Mouse (Mus musculus) cerebellum, adult (tissue): ENCODE measurements around the gene Fars2.
"Not testable (repeated sequence)": the region's sequence is repeated elsewhere in the genome, so short reads cannot be mapped to it uniquely, and the experiment has no call there.

Experiments used
- ATAC-seq: cut with Nextera tagmentation; 2 replicates; pipeline ENCODE4 v1.9.2; 2017; ENCODE audit warnings: mild to moderate bottlenecking, moderate library complexity, mixed read lengths; ENCODE audit not compliant: insufficient number of reproducible peaks, low FRiP score, low TSS enrichment

Fars2 gene

DNA sequence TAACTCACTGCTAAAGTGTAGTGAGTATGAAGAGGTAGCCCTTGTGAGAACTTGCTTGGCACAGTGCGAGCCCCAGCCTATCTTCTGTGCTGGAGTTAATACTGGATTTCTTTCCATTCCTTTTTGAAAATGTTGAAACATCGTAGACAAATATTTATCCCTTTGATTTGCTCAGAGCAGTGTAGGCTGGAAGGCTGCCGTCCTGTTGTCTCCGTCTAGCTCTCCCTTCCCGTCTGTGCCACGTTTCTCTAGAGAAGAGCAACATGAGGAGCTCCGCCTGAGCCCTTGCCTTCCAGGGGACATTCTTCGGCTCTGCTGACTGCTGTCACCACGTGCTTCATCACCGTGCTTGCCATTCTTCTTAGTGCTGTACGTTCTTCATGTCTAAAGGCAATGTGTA, 234.3 kb downstream of the Fars2 start:
- ATAC-seq, result no peak

DNA sequence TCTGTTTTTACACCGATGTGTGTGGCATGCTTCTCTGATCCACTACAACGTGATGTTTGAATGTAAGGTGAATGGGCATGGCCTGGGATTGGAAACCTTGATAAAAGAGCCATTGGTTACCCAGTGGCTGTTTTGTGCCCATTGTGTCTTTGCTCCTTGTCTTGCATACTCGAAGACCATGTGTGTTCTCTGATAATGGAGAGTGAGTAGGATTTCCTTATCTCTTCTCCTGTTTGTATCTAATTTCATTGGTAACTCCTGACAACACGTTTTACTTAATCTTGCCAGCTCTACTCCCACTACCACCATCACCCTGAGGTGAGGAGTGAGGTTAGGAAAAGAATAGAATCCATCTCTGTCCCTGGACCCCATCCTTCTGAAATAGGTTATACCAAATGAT, 240.3 kb downstream of the Fars2 start:
- no peak for ATAC-seq

DNA sequence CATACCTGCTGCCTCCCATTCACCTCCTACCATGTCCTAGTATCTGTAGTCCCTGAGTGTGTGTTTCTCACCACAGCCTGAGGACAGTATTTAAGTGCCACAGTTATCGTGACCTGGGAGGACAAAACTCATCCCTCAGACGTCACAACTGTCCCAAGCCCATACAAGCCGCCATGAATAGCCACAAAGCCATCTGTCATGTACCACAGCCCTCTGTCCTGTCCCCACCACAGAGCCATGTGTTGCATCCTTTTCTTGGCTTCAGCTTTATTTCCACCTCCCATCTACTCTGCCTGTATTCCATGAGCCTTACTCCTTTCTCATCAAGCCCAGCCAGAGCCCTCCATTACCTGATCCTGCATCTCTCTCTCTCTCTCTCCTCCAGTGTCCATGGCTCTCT, 244.2 kb downstream of the Fars2 start:
- ATAC-seq, result no peak

DNA sequence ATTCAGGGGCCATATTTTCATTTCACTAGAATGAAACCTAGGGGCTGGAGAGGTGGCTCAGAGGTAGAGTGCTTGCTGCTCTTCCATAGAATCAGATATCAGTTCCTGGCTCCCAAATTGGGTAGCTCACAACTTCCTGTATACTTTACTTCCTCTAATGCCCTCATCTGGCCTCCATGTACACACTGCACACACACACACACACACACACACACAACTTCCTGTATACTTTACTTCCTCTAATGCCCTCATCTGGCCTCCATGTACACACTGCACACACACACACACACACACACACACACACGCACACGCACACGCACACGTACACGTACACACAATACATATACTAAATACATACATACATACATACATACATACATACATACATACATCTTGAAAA, 248.5 kb downstream of the Fars2 start:
- ATAC-seq, result not testable (repeated sequence)

DNA sequence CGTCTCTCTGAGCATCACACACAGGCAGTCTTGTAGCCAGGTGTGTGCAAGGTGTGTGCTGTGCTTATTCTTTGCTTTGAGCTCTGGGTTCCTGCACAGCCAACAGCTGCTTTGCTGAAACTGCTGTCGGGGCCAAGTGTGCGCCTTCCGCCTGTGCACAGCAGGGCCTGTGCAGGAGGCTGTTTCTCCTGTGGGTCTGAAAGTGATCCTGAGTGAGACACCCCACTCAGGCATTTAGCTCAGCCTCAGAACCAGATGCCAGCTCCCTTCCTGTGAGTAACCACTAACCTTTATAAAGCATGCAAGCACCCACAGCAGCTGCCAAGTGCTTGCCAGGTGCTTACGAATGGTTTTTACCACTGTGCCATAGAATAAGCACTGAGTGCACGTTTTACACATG, 249.1 kb downstream of the Fars2 start:
- no peak for ATAC-seq

DNA sequence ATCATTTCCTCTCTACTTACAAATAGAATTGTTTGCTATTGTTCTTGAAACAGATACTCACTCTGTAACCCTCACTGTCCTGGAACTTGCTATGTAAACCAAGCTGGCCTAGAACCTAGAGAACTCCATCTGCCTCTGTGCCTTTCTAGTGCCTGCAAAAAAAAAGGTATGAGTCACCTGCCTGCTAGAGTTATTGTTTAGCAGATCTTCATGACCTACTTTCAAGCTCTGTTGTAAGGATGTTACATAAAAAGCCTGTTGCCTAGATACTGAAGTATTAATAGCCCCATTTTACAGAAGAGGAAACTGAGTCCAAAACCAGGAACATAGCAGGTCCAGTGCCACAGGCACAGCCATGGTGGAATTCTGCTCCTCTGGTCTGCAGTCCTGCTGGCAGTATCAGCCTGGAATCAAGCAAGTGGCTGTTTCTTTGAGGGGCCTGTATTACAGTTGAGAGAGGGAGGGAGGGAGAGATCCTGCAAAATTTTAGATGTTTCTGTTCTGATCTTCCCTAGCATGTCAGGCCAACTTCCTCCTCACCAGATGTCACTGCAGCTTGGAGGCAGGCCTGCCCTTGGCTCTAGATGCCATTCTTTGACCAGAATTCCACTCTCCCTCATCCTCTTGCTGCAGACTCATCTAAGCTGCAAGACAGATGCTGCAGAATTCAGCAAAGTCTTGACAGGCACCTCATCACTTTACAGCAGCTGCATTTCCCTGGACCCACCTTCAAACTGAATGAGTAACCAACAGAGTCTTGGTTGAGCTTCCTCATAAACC, 250.7 kb downstream of the Fars2 start:
- peak; percentile 27; the same call in 1 of the 2 replicates for ATAC-seq

DNA sequence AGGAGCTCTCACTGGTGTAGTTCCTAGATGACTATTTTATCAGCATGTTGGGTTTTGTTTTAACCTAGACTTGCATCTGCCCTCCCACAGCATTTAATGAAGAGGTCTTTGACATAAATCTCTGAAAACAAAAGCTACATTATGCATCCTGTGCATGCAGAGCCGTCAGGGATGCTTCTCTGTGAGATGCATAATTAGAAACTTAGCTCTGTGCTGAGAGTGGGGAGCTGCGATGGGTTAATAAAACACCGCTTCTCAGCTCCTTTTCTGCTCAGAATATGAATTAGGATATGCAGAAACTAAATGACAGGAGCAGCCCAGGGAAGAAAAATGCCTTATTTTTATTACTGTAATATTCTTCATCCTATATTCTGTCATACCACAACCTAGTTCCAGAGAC, 251.6 kb downstream of the Fars2 start:
- no peak for ATAC-seq

DNA sequence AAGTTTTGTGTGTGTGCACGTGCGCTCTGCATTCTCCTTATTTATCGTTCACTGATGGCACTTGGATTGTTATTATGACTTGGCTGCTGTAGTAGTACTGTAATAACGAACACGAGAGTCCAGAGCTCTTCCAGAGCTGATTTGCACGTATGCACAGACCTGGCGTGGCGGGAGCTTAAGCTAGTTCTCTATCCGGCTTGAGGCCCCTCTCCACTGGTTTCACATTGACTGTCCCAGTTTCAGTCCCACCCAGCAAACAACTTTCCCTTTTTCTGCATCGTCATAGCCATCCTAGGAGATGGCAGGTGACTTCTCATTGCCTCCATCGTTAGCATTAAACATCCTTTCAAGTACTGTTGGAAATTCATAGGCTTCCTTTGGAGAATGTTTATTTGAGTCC, 252.2 kb downstream of the Fars2 start:
- ATAC-seq, result no peak

DNA sequence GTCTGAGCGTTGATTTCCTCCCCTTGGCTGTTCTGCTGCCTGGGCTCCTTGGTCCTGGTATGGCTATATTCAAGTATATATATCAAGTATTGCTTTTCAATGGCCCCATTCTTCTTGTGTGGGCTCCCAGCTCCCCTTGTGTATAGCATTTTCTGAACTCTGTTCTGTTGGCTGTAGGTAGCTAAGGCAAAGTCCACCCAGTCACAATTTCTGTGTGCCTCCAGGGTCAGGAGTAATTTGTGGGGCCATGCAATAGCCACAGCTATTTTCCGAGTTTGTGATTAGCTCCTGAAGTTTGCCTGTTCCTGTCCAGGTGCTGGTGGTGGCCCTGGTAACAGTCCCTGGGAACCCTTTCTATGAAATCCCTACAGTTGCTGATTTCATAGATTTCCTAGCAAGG, 266.0 kb downstream of the Fars2 start:
- no peak for ATAC-seq

DNA sequence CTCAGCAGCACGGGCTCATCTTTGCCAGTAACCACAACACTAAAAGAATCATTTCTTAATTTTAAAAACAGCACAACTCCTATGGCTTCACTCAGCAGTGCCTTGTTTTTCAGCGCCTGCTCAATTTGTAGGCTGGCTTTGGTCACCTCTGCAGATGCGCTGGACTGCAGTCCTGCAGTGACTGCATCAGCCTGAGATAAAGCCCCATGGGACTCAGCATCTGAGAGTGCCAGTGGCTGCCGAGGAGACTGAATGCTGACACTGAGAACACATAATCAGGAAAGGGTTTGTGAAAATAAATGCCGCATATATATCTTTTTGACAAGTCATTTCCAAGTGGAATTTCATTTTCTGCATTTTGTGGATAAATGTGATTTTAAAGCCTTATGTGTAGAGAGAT, 268.9 kb downstream of the Fars2 start:
- no peak for ATAC-seq

DNA sequence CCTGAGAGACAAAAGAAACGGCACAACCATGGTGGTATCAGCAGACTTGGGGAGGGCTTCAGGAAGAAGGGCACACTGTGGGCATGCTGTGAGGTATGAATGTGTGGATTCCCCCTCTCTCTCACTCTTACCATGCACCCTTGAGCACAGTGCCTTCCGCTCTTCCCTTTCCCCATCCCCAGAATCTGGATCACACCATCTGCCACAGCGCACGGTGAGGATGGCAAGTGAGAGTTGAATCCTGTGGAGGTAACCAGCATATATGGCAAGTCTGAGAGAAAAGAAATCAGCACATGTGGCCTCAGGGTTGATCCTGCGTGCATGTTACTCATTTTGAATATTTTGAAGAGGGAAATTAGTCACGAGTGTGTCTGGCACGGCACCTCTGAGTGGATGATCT, 274.7 kb downstream of the Fars2 start:
- no peak for ATAC-seq

DNA sequence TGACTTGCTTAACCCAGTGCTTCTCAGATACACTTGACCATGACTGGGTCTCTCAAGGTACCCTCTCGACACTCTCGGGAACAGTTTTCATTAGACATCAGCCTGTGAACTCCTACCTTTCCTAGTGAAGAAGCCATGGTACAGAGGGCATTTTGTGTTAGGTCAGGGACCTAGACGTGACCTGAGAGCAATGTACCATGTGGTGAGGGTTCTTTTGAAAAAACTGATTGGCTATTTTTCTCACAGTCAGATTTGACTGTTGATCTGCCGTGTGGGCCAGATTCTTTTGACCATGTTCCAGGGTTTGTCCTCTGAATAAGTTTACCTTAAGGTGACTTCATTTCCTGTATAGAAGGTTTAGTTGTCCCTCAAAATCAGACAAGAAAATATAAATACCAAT, 275.5 kb downstream of the Fars2 start:
- ATAC-seq, result no peak

DNA sequence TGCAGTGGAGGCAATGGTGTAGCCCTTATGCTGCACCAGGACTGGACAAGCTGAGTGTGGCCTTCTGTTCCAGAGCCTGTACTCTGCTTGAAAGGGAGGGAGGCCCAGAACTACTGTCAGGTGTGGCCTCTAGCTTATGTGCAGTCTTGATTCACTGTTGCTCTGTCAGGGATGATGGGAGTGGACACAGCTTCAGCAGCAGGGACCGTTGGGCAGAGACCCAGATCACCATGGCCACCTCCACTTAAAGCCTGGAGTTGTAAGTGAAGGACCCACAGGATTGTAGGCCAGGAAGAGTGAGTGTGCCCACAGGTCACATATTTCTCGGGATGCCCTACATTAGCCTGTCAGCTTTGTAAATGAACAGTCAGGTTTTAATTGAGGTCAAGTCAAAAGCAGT, 283.8 kb downstream of the Fars2 start:
- no peak for ATAC-seq

DNA sequence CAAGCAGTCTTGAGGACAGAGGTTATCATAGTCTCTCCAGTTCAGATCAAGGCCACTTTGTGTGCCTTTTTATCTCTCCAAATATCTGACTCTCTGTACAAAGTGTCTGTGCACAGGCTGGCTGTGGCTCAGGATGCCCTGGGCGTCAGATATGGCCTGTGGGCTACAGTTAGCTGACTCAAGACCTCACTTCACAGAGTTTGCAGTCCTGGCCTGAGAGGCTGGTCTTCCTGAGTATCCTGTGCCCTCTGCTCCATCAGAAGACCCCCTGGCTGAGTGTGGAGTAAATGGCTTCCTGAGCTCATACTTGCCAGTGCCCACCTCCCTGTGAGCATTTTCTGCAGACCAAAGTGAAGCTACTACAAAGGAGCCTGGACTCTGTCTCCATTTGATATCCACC, 296.1 kb downstream of the Fars2 start:
- ATAC-seq, result no peak

DNA sequence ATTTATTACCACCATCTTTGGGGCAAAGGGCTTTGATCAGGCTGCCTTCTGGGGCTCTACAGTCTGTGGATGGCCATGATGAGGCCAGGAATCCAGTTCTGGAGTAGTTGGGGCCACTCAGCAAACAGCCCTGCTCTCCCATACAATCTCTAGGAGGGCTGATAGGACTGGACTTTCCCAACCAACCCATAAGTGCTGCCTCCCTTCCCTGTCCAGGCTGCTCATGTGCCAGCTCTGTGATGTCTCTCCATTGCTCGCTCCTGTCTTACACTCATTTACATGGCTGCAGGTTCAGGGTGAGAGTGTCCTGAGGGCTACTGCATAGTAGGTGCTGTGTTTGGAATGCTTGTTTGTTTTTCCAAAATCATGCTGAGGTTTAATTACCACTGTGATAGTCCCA, 298.0 kb downstream of the Fars2 start:
- no peak for ATAC-seq

DNA sequence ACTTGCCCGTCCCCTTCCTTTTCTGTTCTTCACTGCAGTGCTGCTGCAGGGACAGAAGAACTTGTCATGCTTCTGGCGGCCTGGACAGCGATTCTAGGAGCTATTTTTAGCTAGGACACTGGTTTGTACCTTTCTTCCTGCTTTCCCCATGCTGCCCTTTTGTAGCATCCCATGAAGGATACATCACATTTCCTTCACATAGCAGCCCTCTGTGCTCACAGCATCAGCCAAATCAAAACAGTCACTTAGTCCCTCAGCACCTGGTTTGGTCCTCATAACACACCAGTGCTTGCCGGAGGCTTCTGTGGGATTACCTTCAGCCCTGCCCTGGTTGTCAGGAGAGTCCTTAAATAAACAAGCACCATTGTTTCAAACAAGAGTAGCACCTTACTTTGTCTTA, 299.3 kb downstream of the Fars2 start:
- ATAC-seq, result no peak

DNA sequence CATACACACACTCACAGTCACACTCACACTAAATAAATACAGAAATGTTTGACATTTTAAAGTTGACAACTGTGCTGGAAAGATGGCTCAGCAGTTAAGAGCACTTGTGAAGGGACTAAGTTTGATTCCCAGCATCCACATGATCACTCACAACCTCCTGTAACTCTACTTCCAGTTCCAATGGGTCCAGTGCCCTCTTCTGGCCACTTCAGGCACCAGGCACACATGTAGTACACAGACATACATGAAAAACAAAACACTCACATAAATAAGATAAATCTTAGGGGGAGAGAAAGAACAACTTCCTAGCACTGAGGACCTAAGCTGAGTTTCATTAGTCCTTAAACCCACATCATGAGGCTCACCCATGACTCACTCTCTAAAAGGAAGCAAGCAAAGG, 302.1 kb downstream of the Fars2 start:
- ATAC-seq, result no peak

DNA sequence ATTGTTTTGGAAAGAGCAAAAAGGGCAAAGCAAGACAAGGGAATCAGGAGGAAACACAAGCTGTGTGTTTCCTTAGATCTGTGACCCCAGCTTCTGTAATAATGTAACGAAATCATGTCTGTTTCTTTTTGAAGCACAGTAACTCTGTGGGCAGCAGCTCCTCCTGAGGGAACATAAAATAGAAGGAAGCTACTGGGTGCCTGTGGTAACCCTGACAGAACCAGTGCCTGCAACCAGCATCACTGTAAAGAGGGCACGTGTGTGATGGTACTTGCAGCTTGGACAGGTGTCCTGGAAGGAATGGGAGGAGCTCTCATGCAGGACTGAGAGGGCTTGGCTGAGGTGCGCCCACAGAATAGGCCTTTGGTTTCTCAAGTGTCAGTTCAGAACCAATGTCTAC, 305.2 kb downstream of the Fars2 start:
- no peak for ATAC-seq

DNA sequence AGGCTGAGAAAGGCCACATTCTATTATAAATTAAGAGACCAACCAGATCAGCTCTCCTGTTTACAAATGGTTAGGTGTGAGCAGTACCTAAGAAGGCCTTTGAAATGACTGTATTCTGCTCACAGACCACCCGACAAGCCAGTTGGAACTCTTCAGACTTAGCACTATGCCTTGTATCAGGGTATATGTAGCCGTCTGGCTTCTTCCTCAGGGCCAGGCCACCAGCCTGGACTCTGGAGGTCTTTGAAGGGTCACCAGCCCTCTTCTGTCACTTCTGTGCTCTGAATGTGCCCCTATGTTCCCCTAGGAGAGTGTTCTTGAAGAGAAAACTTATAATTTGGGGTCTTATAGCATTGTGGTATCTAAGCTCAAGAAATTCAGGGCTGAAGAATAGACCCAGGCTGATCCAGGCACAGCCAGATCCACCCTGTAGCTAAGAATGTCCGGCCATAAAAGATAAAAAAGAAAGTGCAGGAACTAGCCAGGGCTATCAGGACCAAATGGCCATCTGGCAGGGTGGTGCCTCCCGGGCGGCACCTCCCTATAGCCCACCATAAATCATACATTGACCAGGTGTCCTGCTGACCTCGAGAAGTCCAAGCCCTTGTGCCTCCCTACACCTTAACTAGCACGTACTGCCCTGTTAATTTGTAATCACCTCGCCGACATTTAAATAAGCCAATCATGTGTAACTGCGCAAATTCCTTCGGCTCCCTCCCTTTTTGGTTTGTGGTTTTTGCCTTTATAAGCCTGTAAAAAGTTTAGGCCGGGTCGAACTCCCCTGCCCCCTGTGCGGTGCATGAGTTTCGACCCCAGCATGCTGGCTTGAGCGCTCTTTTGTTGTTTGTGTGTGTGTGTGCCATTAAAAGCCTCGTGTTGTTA, 308.9 kb downstream of the Fars2 start:
- ATAC-seq, result not testable (repeated sequence)

DNA sequence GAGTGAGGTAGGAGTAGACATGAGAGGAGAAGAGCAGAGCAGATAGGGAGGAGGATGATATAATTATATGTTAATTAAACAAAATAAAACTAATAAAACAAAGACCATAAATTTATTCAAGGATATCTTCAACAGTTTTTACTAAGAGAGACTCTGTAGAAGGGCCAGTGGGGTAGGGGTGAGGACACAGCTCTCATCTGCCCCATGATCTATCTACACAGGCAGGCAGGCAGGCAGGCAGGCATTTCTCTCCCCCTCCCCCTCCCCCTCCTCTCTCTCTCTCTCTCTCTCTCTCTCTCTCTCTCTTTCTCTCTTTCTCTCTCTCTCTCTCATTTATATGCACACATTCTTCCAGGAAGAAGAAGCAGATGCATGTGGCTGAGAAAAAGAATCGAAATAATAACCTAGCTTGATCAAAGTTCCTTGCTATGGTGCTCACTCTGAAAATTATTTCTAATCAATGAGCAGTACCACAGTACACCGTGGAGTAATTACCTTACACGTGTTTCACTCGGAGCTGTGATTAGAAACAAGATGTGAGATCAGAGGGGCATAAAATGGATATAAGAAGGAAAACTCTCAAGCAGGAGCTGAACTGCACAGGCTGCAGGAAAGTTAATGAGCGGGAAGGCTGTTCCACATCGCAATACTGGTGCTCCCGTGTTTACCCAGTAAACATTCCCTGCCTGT, 312.4 kb downstream of the Fars2 start:
- no peak for ATAC-seq

DNA sequence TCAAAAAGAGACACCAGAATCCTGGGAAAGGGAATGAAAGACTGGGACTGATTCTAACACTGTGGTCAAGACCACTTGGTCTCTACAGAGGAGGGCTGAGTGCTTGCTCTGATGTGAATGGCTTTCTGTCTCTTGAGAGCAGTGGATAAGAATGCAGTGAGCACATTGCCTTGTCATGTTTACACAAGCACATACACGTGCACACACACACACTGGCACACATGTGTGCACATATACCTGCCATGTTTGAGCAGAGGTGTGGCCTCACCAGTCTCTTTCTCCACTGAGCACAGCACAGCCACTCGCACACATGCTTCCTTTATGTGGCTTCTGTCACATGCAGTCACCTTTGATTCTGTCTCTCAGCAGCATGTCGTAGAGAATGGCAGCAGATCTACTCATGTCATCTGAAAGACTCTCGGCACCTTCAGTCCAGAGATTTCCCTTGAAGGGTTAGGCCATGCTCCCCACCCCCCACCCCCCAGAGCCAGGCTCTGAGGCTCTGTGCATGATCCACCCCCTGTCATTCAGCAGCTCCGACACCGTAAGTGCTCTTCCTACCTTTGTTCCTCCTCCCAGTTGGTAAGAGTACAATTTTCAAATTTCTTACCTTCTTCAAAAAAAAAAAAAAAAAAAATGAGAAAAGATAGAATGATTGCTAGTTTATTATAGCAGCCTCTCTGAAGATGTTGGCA, 313.4 kb downstream of the Fars2 start:
- no peak for ATAC-seq
